Mouse (Mus musculus) liver, postnatal 0 days (tissue): ENCODE results near the gene Dock10.

ENCODE experiments used
- CTCF ChIP-seq: sonication (generic); IDR thresholded peaks from 2 replicates; pipeline ENCODE4 v1.5.1; 2016; ENCODE audit warnings: antibody characterized with exemption, low read depth
- EP300 ChIP-seq: IDR thresholded peaks from 2 replicates; pipeline ENCODE4 v1.6.1; 2016; ENCODE audit warnings: antibody characterized with exemption, low read depth, mild to moderate bottlenecking

GRCm38 (mm10) chr1:80719436-80719835 lies 38.9 kb downstream of the Dock10 start:
- TF ChIP-seq CTCF (no peak), EP300 (no peak)
